Mouse (Mus musculus) ovary, adult 18-20 months (tissue): Measurements from ENCODE around the gene Phf5a.
"Not testable (repeated sequence)": the region's sequence is repeated elsewhere in the genome, so short reads cannot be mapped to it uniquely, and the experiment has no call there.

Experiments
- DNase-seq: peaks from one replicate; pipeline ENCODE4 v3.0.0; 2022; ENCODE audit warnings: low spot score, mixed read lengths

The Phf5a gene

DNA sequence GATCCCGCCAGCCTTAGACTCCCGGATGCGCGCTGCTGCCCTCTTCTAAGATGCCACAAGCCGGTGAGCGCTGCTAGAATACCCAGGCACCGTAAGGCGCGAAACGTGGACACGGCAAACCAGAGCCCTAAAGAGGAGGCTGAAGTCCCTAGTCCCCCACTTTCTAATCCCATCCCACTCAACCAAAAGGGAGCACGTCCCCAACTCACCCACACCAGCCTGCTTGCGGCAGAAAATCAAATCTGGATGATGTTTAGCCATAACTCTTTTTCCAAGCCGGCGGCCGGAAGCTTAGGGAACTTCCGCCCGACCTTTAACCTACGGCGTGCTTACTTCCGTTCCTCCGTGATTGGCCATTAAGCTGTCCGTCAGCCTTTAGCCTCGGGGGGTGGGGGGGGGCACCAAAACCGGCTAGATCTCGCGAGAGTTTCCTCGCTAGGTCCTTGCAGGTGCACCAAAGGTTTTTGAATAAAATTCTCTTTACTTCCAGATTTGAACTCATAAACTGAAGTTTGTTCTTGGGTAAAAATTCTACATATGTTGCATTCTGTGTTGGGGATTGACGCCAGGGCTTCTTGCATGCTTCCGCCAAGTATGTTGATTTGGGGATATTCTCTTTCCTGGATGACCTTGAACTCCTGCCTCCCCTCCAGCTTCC is at the start of gene Phf5a:
TSS of gene Phf5a (minus strand) at position 308 of the 658 bp plus-strand sequence.
- DNase-seq, result peak; percentile 74

DNA sequence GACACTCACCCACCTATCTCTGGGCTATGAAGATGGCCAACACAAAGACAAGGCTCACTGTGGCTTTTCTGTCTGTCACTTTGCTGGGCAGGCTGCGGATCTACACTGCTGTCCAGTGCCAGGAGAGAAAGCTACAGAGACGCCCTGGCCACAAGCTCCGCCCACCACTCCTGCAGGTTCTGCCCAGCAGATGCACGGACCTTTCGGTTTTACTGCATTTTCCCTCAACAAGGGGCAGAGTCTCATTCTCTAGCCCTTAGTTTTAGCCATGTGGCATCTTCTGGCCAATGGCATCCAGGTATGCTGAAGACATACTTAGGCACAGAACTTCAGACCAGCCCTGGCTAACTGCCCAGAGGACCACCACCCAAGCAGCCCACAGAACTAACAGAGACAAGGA is 49.5 kb upstream of the Phf5a start:
- DNase-seq, result no peak

DNA sequence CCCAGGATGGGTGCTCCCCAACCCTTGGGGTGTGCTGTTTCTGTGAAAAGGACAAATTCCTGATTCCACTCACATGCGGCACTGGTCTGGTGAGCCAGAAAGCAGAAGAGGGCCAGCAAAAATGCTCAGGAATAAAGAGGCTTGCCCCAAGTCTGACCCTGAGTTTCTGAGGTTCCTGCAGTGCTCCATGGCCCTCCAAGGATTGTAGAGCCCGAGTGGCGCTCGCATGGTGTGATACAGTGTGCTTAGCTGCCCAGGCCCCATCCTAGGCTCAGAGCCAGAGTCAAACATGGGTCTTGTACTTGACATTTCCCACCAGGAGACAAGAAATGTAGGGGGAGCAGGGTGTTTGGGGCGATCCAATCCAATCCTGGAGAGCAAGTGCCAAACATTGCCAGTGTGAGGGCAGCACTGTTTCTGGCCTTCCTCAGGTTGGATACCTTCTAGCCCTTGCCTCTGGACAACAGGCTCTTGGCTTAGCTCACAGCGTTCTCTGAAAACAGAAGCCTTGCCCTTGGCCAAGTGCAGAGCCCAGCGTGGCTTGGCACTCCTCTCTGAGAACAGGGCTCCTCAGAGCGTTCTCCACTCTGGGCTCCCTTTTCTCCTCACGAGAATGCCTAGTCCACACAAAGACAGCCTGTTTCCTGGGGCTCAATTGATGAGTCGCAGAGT is 49.0 kb upstream of the Phf5a start:
- no peak for DNase-seq

DNA sequence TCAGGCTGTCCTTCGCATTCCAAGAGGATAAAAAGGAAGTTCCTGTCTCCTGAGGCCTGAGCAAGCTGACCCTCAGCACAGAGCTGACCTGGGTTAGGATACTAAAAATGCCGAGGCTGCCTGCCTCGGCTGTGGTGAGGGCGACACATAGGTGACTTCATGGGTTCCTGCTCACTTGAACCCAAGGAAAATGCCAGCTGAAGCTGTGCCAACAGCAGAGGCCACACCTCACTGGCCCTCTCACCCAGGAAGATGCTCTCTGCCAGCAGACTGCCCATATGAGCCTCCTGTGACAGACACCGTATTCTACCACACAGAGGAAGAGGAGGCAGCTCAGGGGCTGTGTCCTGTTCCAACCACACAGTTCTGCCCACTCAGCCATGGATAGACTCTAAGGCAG is 47.4 kb upstream of the Phf5a start:
- no peak for DNase-seq

DNA sequence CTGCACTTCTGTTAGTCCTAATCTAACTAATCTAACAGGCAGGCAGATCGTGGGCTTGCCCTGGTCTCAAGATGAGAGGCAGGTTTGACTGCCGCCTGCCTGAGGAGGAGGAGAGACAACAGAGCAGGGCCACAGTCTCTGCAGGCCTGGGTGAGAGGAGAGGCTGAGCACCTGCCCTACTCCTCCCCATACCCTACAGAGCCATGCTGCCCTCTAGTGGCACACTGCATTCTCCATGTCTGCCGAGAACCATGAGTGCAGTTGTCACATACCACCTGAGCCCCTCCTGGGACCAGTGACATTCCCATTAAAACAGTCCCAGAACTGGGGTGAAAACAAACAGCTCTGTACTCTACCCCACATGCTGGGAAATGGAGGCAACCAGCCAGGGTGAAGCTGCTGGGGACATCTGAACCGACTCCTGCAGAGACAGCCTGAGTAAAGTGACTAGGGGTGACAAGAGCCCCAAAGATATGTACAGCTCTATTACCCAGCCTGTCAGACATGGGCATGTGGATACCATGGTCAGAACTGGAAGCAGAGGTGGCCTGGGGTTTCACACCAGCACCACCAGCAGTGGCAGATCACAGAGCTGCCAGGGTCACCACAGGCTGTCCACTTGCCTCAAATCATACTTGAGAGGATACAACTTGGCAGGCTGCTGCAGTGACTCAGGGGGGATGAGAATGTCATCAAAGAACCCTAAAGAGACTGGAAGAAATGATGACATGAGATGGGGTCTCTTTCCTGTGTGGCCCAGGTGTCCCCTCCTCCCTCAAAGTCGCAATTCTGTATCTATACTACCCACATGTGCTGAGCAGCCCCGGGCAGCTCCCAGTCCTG is 46.1 kb upstream of the Phf5a start:
- no peak for DNase-seq

DNA sequence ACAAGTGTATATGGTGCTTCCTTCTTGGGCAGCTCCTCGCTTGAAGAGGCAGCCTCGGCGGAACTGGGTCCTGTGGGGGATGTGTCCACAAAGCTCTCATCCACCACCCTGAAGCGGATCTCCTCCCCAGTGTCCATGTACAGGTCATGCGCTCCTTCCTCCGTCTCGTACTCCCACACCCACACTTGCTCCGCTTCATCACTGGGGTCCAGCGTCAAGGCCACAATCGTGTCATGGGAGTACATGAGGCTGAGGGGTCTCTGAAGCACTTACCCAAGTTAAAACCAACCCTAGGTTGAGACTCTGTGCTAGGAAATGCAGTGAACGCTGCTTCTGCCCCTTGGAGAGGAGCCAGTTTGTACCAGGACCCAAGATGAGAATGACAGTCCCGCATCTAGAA is 45.5 kb upstream of the Phf5a start:
- DNase-seq, result no peak

DNA sequence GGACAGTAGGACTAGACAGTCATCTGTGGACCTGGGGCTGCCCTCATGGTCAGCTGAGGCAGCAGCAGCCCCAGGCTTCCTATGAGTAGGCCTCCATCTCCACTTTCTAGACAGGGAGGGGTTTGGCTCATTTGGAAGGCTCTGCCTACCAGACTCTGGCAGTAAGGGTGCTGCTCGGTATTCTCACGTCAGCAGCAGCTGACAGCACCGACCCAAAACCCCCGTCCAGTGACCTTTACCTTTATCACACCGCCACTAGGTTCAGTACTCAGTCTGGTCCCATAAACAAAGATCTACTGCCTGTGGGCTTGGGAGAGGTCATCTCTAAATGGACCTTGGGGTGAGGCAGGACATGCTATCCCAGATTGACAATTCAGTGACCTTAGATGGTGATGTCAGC is 44.0 kb upstream of the Phf5a start:
- DNase-seq, result no peak

DNA sequence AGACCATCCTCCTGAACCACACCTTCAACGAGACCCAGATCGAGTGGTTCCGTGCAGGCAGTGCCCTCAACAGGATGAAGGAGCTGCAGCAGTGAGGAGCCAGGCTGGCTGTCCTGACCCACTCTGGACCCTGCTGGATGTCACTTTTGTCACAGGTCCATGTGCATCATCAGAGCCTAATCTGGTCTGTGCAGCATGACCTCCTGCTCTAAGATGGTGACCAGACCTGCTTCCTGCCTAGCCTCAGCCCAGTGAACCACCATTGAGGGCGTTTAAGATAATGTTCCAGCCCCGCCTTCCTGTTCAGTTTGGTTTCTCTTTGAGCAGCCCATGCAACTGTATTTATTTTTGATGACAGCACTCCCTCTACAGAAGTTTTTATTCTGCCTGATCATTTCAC is 43.0 kb upstream of the Phf5a start:
- no peak for DNase-seq

DNA sequence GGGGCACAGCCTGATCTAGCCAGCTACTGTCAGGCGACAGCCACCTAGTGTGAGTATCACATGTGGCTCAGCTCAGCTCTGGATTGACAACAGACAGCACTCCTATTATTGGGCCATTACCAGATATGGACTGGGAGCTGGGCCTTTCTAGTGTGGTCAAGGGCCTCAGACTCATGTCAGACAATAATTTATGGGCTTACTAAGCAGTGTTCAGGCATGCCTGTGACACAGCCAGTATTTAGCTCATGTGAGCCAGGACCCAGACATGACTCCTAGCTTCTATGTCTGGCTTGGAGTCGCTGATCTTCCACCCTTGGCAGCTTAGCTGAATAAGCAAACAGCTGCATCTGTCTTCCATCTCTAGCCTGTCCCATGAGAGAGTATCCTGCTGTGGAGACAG is 40.8 kb upstream of the Phf5a start:
- no peak for DNase-seq

DNA sequence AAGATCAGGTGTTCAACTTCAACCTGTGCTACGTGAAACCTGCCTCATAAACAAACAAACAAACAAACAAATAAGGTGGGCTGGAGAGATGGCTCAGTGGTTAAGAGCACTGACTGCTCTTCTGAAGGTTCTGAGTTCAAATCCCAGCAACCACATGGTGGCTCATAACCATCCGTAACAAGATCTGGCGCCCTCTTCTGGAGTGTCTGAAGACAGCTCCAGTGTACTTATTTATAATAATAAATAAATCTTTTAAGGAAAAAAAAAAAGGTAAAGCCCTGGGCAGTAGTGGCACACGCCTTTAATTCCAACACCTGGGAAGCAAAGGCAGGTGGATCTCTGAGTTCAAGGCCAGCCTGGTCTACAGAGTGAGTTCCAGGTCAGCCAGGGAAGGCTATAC is 37.1 kb upstream of the Phf5a start:
- DNase-seq, result not testable (repeated sequence)

DNA sequence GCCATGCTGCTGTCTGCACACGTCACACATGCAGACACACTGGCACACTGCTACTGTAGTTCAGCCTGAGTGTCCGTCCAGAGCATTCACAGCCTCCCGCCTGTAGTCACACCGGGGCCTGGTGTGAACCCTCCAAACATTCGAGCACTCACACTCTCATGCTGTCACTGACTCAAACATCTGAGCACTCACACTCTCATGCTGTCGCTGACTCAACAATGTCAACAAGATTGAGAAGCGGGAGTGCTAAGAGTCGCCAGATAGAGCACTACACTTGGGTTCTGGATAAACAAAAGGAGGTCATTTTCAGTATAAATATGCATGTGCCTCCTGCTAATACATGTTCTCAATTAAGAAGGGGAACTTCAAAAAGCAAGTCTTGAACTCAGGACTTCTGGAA is 36.2 kb upstream of the Phf5a start:
- DNase-seq, result no peak

DNA sequence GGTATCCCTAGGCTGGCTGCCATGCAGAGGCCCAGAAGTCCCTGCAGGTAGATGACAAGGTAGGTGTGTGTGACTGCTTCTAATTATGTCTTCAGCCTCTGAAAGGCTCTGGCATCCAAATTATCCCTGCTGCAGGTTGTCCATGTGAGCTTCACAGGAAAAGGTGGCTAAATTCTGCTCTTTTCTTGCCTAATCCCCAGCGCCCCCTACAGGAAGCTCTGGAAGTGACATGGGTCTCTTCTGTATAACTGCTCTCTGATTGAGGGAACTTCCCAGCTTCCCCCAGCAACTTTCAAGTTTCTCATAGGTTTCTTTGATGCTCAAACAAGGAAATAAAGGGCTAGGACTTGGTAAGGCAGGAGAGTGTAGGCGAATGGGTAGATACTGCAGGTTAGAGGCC is 33.2 kb upstream of the Phf5a start:
- no peak for DNase-seq

DNA sequence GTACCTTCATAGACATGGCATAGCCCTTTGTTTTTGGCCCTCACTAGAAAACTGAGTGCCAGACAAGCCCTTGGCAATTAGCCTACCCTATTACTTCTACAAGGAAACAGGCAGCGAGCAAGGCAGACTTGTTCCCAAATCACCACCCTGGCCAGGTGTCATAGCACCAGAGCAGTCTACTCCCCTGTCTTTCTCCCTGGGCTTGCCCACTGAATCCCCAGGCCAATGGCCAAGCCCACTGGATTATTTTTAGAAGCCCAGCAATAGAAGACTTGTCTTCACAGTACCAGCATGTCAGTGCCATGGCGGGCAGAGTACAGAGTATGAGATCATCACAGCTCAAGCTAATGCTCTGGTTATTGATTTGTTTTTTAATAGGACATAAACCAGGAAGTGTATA is 27.0 kb upstream of the Phf5a start:
- DNase-seq, result no peak

DNA sequence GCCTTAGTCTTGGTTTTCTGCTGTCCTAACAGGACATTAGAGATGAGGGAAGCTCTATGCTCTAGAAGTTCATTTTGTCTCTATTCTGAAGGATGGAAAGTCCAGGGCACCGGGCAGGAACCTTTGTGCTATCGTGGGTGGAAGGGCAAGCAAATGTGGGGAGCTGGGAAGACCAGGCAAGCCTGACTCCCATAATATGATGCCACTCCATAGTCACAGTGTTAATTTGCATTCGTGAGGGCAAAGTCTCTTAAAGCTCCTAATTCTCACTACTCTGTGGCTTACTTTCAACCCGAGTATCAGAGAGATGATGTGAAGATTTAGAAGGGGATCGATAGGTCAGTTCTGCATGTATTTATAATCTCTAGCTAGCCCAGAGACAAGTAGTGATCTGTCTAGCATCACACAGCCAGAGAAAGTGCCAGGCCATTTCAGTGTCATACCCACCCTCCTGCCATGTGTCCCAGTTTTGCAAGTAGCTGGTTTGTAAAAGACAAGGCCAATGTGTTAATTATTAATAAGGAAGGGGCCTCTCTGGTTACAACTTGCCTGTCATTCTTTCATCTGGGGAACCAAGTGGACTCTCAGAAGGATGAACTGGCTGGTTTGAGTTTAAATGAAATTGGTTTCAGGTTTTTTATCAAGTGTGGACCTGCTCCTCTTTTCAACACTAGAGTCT is 26.0 kb upstream of the Phf5a start:
- DNase-seq, result no peak

DNA sequence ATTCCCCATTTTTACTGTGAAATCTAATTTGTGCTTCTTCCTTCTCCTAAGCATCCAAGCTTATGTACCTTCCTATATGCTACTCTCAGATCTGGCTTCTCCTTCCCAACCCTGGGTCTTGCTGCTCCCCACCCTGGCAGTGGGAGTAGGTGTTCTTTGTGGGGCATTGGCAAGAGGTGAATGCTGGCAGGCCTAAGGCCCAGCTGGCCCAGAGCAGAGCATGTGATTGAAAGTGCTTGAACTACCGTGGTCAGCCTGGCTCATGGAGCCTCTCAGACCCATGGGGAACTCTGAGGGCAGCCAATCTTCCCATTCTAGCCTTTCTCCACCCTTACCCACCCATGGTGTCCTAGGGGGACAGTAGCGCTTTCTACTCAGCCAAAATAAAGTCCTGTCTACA is 24.7 kb upstream of the Phf5a start:
- DNase-seq, result no peak

DNA sequence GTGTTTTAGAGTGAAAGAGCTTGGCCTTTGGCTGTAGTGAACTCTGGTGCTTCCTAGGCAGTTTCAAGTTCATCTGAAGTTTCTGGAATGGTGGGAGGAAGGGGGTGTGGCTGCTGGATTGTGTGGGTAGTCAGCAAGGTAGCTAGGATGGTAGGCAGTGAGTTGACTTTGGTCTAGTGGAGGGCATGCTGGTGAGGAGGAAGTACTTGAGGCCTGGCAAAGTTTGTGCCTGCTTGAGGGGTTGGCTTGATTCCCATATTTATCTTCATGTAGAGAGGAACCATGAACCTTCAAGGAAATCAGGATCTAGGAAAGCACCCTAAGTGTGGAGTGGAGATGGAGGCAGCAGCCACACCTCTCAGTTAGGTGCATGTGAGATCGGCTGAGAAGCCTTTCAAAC is 22.3 kb upstream of the Phf5a start:
- no peak for DNase-seq

DNA sequence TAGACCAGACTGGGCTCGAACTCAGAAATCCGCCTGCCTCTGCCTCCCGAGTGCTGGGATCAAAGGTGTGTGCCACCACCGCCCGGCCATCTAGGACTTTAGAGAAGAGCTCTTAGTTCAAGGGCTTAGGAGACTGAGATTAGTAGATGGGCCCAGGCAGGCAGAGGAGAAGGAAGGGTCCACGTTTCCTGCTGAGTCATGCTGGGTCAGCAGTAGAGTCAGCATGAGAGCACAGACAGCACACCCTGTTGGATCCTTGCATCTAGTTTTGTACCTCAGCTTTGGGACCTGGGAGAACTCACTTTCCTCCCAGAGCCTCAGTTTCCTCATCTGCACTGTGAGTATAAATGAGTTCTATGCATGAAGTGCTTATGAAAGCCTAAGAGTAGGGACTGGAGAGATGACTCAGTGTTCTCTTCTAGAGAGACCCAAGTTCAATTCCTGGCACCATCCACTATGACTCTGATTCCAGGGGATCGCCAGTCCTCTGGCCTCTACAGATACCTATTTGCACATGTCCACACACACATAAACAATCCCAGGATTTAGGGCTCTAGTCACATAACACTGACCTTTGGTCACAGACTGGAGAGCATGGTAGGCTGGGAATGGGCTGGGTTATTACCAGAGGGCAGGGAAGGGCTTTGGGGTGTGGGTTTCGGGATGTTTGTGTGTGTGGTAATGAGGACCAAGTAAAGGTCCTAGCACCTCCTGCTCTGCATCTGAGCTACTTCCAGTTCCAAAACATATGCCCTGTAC is 20.3 kb upstream of the Phf5a start:
- DNase-seq, result no peak

DNA sequence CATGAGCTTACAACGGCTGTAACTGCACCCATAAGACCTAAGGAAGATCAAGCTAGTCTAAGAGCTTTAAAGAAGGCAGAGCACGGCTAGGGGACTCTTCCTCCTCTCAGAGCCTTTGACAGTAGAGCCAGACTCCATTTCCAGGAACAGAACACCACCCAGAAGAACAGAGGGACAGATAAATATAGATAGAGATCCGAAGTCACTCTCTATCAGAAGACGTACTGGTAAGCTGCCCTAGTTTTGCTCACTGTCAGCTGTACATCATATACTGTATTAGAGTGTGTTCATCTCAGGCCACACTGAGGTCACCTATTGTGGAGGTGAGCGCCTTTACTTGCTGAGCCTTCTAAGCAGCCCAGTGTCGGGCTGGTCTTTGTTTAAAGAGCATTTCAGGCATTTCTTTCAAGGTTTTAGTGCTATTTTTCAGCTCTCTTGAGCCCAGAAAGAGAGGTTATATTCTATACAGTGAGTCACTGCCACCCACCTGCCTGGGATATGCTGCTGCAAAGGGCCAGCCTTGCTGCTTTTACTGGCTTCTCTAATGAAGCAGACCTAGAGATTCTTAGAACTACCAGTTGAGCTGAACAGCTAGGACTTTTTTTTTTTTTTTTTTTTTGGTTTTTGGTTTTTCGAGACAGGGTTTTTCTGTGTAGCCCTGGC is 19.6 kb upstream of the Phf5a start:
- DNase-seq, result no peak

DNA sequence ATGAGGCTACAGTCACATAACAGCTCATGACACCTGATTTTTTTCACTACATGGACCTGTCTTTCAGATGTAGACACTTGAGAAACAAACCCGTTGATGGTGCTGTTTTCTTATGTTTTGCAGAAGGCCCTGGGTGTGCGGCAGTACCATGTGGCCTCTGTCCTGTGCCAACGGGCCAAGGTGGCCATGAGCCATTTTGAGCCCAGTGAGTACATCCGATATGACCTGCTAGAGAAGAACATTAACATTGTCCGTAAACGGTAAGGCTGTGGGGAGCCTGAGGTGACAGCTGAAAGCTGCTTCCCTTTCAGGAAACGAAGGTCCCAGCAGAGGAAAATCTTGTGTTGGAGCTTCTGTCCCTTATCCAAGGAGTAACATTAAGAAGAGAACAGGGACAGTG is 17.5 kb upstream of the Phf5a start:
- DNase-seq, result no peak

DNA sequence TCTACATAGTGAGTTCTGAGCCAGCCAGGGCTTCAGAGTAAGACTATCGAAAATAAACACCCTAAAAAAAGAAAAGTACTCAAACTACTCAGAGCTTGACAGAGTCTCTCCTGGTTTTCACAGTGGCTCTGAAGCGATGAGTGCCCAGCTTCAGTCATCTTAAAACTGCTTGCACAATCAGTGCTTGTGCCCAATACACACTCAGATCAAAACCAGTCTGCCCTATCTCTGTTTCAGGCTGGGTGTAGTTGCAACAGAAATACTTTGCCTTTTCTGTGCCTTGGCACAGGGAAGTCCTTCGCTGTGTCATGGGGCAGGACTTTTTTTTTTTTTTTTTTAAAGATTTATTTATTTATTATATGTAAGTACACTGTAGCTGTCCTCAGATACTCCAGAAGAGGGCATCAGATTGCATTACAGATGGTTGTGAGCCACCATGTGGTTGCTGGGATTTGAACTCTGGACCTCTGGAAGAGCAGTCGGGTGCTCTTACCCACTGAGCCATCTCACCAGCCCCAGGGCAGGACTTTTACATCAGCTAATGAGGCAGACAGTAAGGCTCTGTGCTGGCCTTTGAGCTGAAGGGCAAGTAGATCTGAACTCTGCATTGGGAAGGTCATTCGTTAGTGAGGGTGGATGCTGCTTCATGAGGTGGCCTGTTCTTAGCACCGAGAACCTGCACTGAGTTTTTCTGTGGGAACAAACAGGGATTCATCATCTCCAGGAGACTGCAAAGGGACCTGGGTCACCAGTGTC is 15.3 kb upstream of the Phf5a start:
- DNase-seq, result no peak
